Mouse (Mus musculus) thymus, postnatal 36 days (tissue): ENCODE data around the gene Acap2.
A peak's percentile ranks its signal among the peaks of the same experiment; 100 is the strongest.

Experiments
- DNase-seq, 2 experiments: peaks; one replicate each; pipeline ENCODE4 v3.0.0; 2022; ENCODE audit warnings: mixed read lengths in 2 of 2

Gene Acap2

DNA sequence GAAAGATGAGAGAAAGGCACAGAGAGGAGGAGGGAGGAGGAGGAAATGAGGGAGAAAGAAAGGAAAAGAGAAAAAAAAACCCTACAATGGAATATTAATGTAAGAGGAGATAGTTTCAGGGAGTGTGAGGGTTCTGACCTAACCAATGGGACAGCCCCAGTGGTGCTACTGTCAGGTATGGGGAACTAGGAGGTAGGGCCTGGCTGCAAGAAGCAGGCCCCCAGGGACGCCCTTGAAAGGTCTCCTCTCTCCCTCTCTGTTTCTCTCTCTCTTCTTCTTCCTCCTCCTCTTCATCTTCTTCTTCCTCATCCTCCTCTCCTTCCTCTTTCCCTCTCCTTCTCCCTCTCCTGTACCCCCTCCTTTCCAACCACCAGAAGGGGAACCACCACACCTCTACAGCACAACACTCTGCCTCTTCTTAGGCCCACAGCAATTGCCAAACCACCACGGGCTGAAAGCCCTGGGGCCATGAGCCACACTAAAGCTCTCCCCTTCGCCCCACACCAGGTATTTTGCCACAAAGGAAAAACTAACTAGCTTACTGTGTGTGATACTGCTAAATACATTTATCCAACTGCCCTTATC, 126.6 kb downstream of the Acap2 start:
- DNase-seq = no peak

DNA sequence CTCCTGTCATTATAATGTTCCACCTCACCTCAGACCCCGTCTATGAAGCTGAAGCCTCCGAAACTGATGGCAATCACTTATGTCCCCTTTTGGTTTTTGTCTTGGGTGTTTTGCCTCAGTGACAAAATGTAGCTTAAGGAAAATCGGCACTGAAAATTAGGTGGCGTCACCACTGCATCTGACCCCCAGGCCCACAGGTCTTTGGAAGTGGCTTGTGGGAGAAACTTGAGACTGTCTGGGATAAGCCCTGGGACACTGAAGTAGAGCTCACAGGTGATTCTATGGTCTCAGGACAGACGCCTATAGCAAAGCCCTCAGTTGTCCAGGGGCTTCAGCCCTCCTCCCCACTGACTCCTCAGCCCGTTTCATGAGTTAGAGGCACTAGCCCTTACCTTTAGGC, 129.3 kb downstream of the Acap2 start:
- no peak for DNase-seq

DNA sequence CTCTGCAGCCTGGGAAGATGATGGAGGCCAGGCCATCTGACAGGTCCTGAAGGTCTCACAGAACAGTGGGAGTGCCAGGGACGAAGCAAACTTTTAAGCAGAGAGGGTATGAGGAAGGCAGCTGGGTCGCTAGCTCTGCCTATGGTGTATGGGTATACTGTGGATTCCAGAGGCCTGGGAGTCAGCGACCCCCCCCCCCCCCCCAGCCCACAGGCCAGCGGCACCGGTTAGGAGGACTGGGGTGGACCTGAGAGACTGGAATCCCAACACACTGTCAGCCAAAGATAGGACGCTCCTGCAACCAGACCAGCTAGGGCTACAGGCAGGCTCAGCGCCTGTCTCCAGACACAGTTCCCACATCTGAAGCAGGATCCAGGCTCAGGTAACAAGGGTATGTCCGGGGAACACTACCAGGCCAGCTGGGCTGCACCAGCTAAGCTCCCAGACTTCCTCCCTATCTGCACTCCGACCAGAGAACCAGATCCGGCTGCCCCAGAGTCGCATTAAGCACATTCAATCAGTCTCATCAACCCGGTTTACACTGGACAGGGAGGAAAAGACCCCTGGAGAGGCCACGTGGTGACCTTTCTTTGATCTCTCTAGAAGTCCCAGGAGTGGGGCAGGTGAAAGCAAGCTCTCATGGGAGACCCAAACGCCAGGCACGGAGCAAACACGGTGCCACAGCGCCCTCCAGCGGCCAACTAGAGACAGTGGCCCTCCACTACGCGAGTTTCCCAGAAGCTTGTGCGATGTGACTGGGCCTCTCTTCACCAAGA, 130.5 kb downstream of the Acap2 start:
- peak; percentile 75 to 80 for DNase-seq

DNA sequence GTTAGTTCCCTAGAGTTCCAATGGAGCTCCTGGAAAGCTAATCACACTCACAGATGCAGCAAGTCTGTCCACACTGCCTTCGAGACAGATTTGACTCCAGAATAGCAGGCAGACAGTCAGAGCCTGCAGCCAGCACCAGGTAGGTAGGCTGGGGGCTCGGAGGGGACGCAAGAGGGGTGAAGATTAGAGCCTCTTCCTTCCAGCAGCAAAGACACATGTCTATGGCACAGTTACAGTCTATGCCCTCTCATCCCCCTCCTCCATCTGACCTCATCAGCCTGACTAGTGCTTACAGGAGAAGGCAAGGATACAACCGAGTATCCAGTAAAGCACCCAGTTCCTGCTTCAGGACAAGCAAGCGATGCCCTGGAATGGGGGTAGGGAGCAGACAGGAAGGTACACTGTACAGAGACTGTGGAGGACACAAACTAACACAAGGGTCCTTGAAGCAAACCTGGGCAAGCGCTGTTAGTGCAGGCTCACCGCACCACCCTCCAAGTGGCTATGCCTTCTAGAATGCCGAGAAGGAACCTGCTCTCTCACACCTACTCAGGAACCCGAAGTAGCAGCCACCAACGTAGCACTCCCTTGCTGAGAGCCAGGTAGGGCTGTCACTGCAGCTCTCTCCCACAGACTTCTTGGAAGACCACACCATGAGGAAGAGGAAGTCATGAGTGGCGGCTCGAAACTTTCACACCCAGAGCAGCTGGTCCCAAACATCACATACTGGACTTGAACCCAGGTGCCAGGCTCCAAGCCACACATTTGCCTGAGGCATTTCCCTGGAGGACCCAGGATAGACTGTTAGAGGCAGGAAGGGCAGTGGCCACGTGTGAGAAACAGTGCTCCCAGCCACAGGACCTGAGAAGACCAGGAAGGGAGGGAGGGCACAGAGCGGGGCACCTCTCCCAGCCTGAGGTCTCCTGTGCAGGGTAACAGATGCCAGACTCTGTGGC, 131.6 kb downstream of the Acap2 start:
- DNase-seq = no peak

DNA sequence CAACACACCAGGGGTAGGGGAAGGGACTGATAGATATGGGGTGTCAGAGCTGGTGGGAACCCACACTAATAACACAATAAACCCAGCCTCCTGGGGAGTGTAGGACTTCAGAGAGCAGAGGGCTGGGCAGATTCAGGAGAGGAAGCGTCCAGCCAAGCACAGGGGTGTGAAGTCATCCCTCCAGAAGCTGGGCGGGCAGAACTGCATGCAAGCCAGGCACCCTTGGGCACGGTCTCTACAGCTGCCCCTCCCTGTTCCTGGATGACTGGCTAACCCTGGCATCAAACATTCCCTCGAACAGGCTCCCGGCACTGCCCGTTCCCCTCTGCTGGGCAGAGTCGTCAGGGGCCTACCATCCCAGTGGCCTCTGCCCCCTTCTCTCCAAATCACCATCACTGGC, 132.8 kb downstream of the Acap2 start:
- no peak for DNase-seq

DNA sequence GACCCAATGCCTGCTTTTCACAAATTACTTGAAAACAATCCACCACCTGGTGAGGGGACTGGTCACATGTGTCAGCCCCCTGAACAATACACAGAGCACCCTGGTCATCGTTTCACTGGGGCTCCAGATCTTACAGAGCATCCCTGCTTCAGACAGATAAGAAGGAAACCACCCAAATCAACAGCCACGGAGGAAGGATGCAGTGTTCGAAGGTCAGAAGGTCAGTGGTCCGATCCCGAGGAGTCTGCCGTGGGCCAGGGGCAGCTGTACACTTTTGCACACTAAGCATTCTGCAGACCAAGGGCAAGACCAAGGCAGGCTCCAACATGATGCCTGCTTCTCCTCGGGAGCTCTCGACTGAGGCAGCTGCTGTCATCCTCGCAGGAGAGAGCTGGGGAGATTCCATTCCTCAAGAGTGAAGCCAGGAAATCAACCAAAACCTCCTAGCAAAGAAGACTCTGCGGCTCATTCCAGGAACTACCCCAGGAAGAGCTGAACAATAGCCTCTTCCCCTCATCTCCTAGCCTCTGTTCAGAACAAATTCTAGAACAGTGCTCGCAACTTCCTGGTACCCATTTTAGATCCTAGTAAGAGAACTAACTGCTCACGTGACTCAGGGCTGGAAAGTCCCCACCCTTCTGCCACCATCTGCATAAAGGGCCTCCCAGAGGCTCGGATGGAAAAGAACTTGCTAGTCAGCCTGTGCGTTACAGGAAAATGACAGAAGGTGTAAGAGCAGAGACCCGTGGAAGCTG, 134.5 kb downstream of the Acap2 start:
- DNase-seq = peak; percentile 17 to 41

DNA sequence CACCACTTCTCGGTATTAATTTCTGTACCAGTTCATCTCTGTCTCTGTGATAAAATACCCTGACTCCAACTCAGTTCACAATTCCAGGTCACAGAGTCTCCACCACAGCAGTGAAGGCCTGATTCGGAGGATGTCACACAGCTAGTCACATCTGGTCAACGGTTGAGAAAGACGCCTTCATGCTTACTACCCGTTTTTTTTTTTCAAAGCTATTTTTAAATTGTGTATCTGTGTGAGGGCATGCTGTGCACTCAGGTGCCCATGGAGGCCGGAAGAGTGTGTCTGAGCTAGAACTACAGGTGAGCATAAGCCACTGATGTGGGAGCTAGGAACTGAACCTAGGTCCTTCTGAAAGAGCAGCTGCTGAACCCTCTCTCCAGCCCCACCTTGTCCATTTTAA, 136.3 kb downstream of the Acap2 start:
- no peak for DNase-seq

DNA sequence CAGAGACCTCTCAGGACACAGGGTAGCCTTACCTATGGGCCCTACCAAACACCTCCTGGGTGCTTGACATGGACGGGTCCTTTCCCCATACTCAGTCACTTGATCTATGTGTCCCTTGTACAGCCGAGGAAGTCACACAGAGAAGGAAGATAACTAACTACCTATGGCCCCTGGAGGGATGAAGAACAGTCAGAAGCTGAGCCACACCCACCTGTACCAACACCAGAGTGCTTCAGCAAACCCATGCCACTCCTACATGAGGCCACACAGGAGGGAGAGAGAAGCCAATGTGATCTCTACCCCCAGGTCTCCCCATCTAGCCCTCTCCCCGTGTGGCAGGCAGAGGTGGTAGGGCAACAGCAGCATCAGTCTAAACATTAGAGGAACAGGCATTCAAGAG, 138.1 kb downstream of the Acap2 start:
- no peak for DNase-seq

DNA sequence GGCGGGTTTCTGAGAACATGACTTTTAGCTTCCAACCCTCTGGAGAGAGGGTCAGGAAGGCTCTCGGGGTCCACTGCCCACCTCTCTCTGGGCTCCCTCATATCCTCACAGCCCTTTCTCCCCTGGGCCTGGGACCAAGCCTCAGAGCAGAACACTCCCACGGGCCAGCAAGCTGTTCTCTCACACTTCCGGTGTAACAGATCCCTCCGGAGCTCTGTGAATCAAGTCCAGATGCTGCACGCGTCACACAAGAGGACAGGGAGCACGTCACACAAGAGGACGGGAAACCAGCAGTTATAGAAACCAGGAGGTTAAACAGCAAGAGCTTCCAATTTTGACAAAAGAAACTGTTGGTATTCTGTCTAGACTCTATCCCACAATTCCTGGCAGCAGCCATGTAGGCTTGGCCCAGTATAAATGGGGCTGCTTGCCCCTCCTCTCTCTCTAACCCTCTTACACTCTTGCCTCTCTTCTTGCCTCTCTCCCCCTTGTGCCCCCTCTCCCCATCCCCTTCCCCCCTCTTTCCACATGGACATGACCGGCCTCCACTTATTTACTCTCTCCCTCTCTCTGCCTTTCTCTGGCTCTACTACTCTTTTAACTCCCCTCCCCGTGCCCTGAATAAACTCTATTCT, 139.7 kb downstream of the Acap2 start:
- no peak for DNase-seq

DNA sequence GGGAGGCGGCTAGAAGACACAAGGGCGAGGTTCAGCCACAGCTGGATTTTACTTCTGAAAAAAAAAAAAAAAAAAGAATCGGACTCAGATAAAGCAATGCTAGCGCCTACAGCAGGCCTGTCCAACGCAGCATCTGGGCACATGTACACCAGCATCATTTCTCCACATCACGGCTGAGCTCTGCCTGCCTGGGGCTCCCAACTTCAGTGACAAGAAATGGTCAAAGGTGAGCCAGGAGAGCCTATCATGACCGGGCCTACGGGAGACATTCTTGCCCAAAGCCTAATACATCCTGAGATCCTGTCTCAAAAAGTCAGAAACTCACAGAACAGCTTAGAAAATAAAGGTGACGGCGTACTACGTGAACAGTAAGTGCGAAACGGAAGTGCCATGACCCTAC, 140.3 kb downstream of the Acap2 start:
- no peak for DNase-seq

DNA sequence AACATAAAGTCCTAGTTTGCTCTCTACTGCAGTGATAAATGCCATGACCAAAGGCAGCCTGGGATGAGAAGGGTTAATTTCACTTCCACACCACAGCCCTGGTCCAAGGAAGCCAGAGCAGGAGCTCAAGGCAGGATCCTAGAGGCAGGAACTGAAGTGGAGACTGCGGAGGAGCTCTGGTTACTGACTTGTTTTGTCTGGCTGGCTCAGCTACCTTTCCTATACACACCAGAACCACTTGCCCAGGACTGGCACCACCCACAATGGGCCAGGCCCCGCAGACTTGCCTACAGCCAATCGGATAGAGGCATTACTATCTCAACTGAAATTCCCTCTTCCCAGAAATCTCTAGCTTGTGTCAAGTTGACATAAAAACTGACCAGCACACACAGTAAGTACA, 140.8 kb downstream of the Acap2 start:
- no peak for DNase-seq

DNA sequence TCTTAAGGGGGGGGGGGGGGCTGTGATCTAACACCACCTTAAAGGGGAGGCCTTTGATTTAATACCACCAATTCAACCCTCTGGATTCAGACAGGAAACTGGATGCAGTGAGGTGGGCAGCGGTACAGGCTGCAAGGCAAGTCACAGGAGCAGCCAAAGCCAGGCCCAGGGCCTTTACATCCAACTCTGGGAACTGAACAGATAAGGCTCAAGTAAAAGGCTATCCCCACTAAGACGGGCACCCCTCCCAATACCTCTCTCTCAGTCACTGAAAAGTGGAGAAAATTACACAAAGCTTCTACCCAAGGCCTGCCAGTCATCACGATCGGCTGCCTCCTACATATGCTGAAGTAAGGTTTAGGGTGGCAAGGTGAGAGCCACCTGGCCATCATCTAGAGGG, 141.3 kb downstream of the Acap2 start:
- no peak for DNase-seq

DNA sequence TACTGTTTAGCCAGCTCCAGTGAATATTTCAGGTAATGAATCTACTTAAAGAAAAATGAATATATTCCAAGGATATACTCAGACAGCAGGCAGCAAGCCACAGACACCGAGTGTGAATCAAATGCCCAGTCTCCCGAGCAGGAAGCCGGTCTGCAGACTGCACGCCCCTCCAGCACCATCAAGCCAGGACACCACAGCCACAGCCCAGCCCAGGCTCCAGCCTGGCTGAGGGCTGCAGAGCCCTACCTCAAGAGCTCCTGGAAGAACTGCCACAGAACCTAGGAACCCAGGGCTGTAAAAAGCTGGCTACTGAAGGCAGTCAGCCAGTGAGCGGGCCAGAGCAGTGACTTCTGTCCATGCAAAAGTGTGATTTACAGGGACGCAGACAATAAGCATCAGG, 148.2 kb downstream of the Acap2 start:
- DNase-seq = no peak

DNA sequence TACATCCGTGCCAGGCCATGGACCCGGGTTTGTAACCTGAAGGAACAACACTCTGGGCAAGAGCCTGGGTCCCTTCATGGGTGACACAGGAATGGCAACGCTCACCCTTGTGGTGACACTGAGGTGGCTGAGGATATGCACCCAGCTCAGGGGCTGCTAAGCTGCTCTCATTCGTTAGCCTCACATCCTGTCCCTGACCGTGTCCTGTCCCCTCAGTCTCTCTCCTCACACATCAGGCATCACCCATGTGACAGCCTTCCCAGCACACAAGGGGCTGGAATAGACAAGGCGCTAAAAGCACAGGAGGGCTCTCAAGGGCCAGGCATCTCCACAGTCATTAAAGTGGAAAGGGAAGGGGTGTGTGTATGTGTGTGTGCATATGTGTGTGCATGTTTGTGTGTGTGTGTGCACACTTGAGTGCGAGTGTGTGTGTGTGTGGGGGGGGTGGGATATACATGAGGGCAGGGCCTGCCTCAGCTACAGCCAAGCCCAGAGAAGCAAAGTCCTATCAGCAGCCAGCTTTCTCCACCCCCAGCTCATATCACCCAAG, 148.8 kb downstream of the Acap2 start:
- no peak for DNase-seq

DNA sequence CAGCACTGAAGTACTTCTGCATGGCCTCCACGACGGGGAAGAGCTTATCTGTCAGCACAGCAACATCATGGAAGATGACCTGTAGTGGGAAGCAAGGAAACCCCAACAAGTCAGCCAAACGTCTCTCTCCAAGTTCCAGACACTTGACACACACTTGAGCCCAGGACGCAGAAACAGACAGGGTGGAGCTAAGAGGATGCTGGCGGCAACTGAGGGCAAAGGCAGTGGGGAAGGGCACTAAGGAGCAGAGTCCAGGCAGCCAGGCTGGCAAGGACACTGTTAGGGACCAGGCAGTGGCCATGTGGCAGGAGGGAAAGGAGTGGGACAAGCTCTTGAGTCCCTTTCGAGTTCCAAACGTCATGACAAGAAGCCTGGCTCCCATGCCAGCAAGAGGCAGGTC, 150.3 kb downstream of the Acap2 start:
- DNase-seq = no peak

DNA sequence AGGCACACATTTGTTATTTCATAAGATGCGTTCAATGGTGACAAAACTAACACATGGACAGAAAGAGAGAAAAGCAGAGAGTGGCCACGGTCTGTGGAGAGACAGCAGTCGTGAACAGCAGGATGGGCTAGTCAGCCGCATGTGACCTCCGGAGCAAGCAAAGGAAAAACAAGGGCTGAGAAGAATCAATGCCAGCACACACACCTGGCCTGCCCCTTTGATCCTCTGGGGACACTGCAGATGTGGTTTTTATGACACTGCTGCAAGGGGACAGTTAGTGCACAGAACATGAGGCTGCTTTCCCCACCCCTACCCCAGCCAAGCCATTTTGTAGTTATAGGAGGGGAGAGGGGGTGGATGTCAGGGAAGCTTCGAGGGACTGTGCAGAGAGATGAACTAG, 152.9 kb downstream of the Acap2 start:
- DNase-seq = no peak

DNA sequence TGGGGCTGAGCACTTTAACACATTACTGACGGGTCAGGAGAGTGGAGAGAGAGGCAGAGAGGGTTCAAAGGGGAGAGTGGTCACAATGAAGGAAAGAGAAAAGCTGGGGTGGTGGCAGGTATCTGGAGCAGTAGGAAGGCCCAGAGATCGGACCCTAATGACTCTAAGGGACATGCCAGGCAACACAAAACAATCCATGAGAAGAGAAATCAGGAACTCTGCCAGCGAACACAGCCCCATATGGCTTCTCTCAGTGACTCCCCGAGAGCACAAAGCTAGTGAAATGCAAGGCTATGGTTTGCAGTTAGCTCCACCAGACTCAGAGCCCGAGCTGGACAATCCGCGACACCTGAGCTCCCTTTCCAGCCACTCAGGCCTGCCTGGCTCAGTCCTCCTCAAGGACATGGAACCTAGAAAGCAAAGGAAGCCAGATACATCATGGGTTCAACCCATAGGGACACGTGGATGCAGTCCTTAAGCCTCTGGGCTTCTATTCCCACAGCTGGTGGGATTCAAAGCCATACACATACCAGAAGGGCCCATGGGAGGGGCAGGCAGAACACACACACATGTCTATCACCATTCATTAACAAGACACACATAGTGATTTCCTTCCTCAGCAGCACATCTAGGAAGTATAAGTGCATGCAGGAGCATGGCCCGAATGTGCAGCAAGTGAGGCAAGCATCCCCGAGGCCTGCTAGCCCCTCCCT, 153.7 kb downstream of the Acap2 start:
- no peak for DNase-seq

DNA sequence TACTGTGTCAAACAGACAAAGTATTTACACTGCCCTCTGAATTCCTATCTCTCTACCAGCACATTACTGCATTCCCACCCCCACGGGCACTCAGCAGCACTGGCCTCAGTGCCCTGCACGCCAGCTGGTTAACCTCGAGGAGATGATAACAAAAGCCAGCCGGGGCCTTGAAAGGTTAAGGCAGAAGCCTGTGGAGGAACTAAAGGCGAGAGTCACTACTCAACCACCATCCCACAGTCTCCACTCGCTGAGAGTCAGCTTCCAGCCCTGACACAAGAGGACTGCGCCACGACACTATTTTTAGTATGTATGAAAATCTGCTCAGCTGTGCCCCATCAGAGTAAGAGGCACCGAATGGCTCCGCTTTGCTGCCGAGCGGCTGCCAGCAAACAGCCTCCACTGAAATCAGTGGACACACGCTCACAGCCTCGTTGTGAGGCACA, 154.8 kb downstream of the Acap2 start:
- no peak for DNase-seq

DNA sequence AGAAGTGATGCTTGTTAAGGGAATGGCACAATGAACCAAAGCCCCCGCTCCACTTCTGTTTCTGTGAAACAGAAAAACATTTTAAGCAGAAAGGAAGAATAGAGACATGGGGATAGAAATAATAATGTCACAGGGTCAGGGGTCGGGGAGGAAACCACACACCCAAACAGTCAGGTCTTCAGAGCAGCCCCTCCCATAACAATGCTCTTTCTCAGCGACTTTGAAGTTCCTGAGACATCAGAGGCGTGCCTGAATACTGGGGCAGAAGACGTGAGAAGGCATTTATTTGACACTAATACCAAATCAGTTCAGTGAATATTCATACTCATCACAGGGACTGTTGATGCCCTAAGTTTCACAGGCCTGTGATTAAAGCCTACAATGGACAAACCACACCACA, 155.8 kb downstream of the Acap2 start:
- DNase-seq = no peak

DNA sequence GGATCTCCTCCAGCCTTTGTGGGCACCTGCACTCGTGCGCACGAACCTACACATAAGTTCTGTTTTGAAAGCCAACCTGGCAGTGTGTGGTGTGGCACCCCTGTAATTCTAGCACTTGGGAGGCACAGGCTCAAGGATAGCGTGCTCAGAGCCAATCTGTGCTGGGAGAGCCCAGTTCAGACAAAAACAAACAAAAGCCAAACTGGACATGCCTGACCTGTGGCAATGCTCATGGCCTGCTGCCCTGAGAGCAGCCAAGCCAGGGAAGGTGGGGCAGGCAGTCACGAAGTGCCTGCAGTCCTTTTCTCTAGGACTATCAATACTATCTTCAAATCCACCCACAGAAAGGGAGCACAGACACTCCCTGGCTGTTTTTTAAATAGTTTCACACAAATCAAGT, 157.9 kb downstream of the Acap2 start:
- no peak for DNase-seq
